Mouse (Mus musculus) E14TG2a.4 (cell line): ENCODE measurements around the gene Per1.

Source experiments
- H3K27me3 ChIP-seq: 2 replicates; pipeline ENCODE4 v1.6.1; 2014; ENCODE audit warnings: low read length, control low read depth; ENCODE audit not compliant: insufficient read depth
- H3K36me3 ChIP-seq: 2 replicates; pipeline ENCODE4 v1.6.1; 2014; ENCODE audit warnings: low read length, control low read depth; ENCODE audit not compliant: insufficient read depth
- H3K4me1 ChIP-seq: replicated peaks from 2 replicates; pipeline ENCODE4 v1.6.1; 2014; ENCODE audit warnings: low read depth, low read length, control low read depth
- H3K4me3 ChIP-seq: replicated peaks from 2 replicates; pipeline ENCODE4 v1.5.1; 2014; ENCODE audit warnings: mild to moderate bottlenecking, low read length
- H3K9me3 ChIP-seq: 2 replicates; pipeline ENCODE4 v1.6.1; 2014; ENCODE audit warnings: low read length, control low read depth
- CTCF ChIP-seq: conservative IDR thresholded peaks from 2 replicates; pipeline ENCODE4 v1.5.1; 2014; ENCODE audit warnings: low read length
- NANOG ChIP-seq: IDR thresholded peaks from 2 replicates; pipeline ENCODE4 v1.6.1; 2014; ENCODE audit warnings: borderline replicate concordance, low read length, mixed read lengths
- POU5F1 ChIP-seq: IDR thresholded peaks from 2 replicates; pipeline ENCODE4 v1.6.1; 2014; ENCODE audit warnings: low read length, borderline replicate concordance

Gene Per1

GRCm38 (mm10) chr11:69053848-69054247, 41.2 kb upstream of the Per1 start:
- peaks cover 32% of the 10 kb centered on the region for H3K36me3 ChIP-seq
- H3K4me1 ChIP-seq, result peaks cover 55% of the 10 kb centered on the region
- no peak overlapping the region for H3K4me3 ChIP-seq
- H3K9me3 ChIP-seq, result no peaks in the 10 kb centered on the region
- H3K27me3 ChIP-seq, result no peaks in the 10 kb centered on the region
- TF ChIP-seq NANOG (no peak), POU5F1 (no peak)

- TF ChIP-seq POU5F1, result no peak
- TF ChIP-seq NANOG, result no peak
- TF ChIP-seq CTCF, result no peak
- Histone ChIP-seq H3K36me3 (no peaks in the 10 kb centered on the region), H3K27me3 (peaks cover 15% of the 10 kb centered on the region), H3K4me3 (peak overlapping the region; percentile 99), H3K4me1 (peaks cover 46% of the 10 kb centered on the region), H3K9me3 (no peaks in the 10 kb centered on the region)
These were observed 36.8 kb upstream of the Per1 start for GRCm38 (mm10) chr11:69058265-69058664.

- H3K4me3 ChIP-seq, result peak overlapping the region; percentile 99
- peaks cover 40% of the 10 kb centered on the region for H3K4me1 ChIP-seq
- H3K36me3 ChIP-seq, result no peaks in the 10 kb centered on the region
- no peaks in the 10 kb centered on the region for H3K9me3 ChIP-seq
- H3K27me3 ChIP-seq, result peaks cover 15% of the 10 kb centered on the region
- TF ChIP-seq POU5F1 (no peak), NANOG (no peak)
These were observed 36.2 kb upstream of the Per1 start for GRCm38 (mm10) chr11:69058729-69059356.

- H3K27me3 ChIP-seq, result peaks cover 15% of the 10 kb centered on the region
- H3K4me1 ChIP-seq, result peaks cover 40% of the 10 kb centered on the region
- TF ChIP-seq NANOG, result no peak
- no peak for TF ChIP-seq CTCF
- no peak for TF ChIP-seq POU5F1
- no peaks in the 10 kb centered on the region for H3K9me3 ChIP-seq
- H3K36me3 ChIP-seq, result no peaks in the 10 kb centered on the region
- H3K4me3 ChIP-seq, result peak within 1 kb of the TSS; percentile 99
These were observed 35.6 kb upstream of the Per1 start, which contains the start of gene Borcs6 for GRCm38 (mm10) chr11:69059357-69059974. TSS of gene Borcs6 (plus strand) at chr11:69059717.

GRCm38 (mm10) chr11:69059975-69060411, 35.0 kb upstream of the Per1 start:
- TF ChIP-seq CTCF, result no peak
- no peak for TF ChIP-seq POU5F1
- no peak for TF ChIP-seq NANOG
- Histone ChIP-seq H3K4me1 (peaks cover 42% of the 10 kb centered on the region), H3K9me3 (no peaks in the 10 kb centered on the region), H3K36me3 (no peaks in the 10 kb centered on the region), H3K27me3 (peaks cover 15% of the 10 kb centered on the region), H3K4me3 (peak overlapping the region; percentile 99)

- Histone ChIP-seq H3K4me1 (peaks cover 48% of the 10 kb centered on the region), H3K4me3 (peak overlapping the region; percentile 99), H3K36me3 (no peaks in the 10 kb centered on the region), H3K27me3 (peaks cover 15% of the 10 kb centered on the region), H3K9me3 (no peaks in the 10 kb centered on the region)
- no peak for TF ChIP-seq CTCF
- TF ChIP-seq NANOG, result no peak
- TF ChIP-seq POU5F1, result no peak
These were observed 34.4 kb upstream of the Per1 start for GRCm38 (mm10) chr11:69060448-69061254.

GRCm38 (mm10) chr11:69061255-69061912, 33.6 kb upstream of the Per1 start:
- Histone ChIP-seq H3K36me3 (no peaks in the 10 kb centered on the region), H3K4me1 (peaks cover 54% of the 10 kb centered on the region), H3K4me3 (peak overlapping the region; percentile 99), H3K9me3 (no peaks in the 10 kb centered on the region), H3K27me3 (peaks cover 15% of the 10 kb centered on the region)
- TF ChIP-seq NANOG (no peak), CTCF (no peak), POU5F1 (no peak)

GRCm38 (mm10) chr11:69062194-69062760, 32.7 kb upstream of the Per1 start:
- Histone ChIP-seq H3K36me3 (no peaks in the 10 kb centered on the region), H3K27me3 (peaks cover 15% of the 10 kb centered on the region), H3K4me3 (peak overlapping the region; percentile 91), H3K9me3 (no peaks in the 10 kb centered on the region), H3K4me1 (peaks cover 61% of the 10 kb centered on the region)
- no peak for TF ChIP-seq POU5F1
- TF ChIP-seq NANOG, result no peak
- no peak for TF ChIP-seq CTCF
